Mouse (Mus musculus): Measurements from ENCODE around the gene Acly.

Acly gene

GRCm38 (mm10) chr11:100435678-100436246 is 92.0 kb downstream of the Acly start:
- no peak for DNase-seq

GRCm38 (mm10) chr11:100432002-100432401 is 95.8 kb downstream of the Acly start:
- no peak for DNase-seq

- DNase-seq: no peak
These were observed 97.7 kb downstream of the Acly start for GRCm38 (mm10) chr11:100430052-100430451.

DNA sequence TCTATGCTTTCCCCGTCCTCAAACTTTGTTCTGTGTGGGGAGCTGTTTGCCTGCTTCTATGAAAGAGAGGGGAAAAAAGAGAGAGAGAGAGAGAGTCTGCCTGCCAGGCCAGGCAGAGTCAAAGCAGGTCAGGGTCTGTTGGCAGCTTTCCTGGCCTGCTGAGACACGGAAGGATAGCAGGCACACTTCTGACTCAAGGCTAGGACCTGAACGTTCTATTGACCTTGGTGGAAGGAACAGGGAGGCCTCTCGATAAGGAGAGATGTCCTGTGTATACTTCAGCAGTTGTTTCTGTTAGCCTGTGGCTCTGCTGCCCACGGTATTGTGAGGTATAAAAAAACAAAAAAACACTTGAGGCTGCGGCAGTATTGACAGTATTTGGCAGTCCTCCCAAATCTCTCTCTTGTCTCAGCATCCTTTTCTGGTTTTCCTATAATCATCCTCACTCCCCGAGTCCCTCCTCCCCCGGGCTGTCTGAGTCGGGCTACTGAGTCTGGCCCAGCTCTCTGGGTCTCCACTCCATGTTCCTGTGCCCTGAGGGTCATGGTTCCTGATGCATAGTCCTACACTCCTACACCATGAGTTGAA is 99.1 kb downstream of the Acly start:
- peak; percentile 25 to 29 for DNase-seq

DNA sequence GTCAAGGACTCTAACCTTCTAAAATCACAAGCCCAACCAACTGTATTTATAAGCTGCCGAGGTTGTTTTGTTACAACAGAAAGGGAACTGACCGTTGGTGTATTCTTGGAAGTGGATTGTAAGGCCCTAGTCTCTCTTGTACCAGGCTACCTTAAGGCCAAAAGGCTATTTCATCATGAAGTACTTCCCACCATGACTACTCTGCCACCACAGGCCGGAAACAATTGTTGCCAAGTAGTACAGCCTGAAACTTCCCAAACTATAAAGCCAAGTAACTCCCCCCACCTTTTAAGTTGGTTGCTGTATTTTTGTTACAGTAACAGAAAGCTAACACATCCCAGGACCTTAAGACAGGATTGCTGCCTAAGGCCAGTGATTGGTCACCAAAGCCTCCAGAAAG is 101.0 kb downstream of the Acly start:
- DNase-seq: no peak
